Comparison of ENCODE assay signal across 9 mouse cellular contexts in genomic region chr7:141222696-141223215, GRCm38 (mm10). TPM values are rescaled to one million over a fixed set of nuclear protein-coding genes. Genes with fewer than 3 reads are reported as not detected.
DNase-seq lines count a peak whose midpoint lies in the region; ATAC-seq lines count a peak whose summit lies in the region.
"Had no signal": no experiment of that assay in that cellular context is flagged by ENCODE, and none has a peak within 500 bp of the region (broad histone marks: within the 10 kb centered on the region; RNA-seq: fewer than 3 reads in every experiment).

No protein-coding gene starts in this region.

- no peak overlapping the region for H3K4me3 ChIP-seq in heart, embryonic 10.5 days
- no peak overlapping the region for H3K4me3 ChIP-seq in forebrain, embryonic 15.5 days
- no peak overlapping the region for H3K4me3 ChIP-seq in liver, embryonic 15.5 days (replicated peaks)

- H3K9me3 ChIP-seq in heart, embryonic 10.5 days: no peaks in the 10 kb centered on the region
- no peaks in the 10 kb centered on the region for H3K9me3 ChIP-seq in forebrain, embryonic 15.5 days
- H3K9me3 ChIP-seq in liver, embryonic 15.5 days (replicated peaks): no peaks in the 10 kb centered on the region

- no peak for ATAC-seq in forebrain, embryonic 15.5 days (replicated peaks)
- ATAC-seq in liver, embryonic 15.5 days (ENCODE audit: insufficient read depth): no peak

- H3K9ac ChIP-seq in forebrain, embryonic 15.5 days (replicated peaks): no peak overlapping the region
- peak overlapping the region; percentile 64; the same call in 1 of the 2 replicates for H3K9ac ChIP-seq in liver, embryonic 15.5 days

- intact Hi-C loops in heart, postnatal 10 days (cut with DNase I): no loop called here

- H3K36me3 ChIP-seq in heart, embryonic 10.5 days: peaks cover 17% of the 10 kb centered on the region
- no peaks in the 10 kb centered on the region; the same call in 1 of the 2 replicates for H3K36me3 ChIP-seq in forebrain, embryonic 15.5 days
- peaks cover 28% of the 10 kb centered on the region for H3K36me3 ChIP-seq in liver, embryonic 15.5 days (replicated peaks)

- DNase-seq in heart, embryonic 10.5 days (ENCODE audit: low spot score): no peak
- no peak for DNase-seq in heart, postnatal 10 days
- peak; percentile 14 for DNase-seq in A20 (ENCODE audit: low read depth, low spot score)
- DNase-seq in thymus, postnatal 10 days (ENCODE audit: low spot score in 2 of 2): no peak
- no peak for DNase-seq in cerebellum, adult 9-11 months
- no peak for DNase-seq in gastrocnemius, postnatal 25 days
- DNase-seq: adrenal gland, adult 8-10 months had no signal

- H3K4me2 ChIP-seq in forebrain, embryonic 15.5 days (replicated peaks): peak overlapping the region; percentile 51
- peak overlapping the region; percentile 98 for H3K4me2 ChIP-seq in liver, embryonic 15.5 days

- H3K27ac ChIP-seq in heart, embryonic 10.5 days: peak overlapping the region; percentile 96
- H3K27ac ChIP-seq in forebrain, embryonic 15.5 days (replicated peaks): no peak overlapping the region
- H3K27ac ChIP-seq in liver, embryonic 15.5 days (replicated peaks): peak overlapping the region; percentile 92

- no peaks in the 10 kb centered on the region for H3K27me3 ChIP-seq in heart, embryonic 10.5 days (ENCODE audit: insufficient read depth, poor library complexity, severe bottlenecking)
- H3K27me3 ChIP-seq in forebrain, embryonic 15.5 days: no peaks in the 10 kb centered on the region
- no peaks in the 10 kb centered on the region for H3K27me3 ChIP-seq in liver, embryonic 15.5 days

- peaks cover 34% of the 10 kb centered on the region for H3K4me1 ChIP-seq in heart, embryonic 10.5 days
- peaks cover 19% of the 10 kb centered on the region for H3K4me1 ChIP-seq in forebrain, embryonic 15.5 days
- H3K4me1 ChIP-seq in liver, embryonic 15.5 days (replicated peaks): peaks cover 54% of the 10 kb centered on the region

- 87% methylated on average over 4 of the region's 4 CpGs for WGBS in heart, embryonic 10.5 days
- WGBS in forebrain, embryonic 15.5 days: 95% methylated on average over 4 of the region's 4 CpGs
- WGBS in liver, embryonic 15.5 days (ENCODE audit: insufficient replicate concordance): 77% methylated on average over 4 of the region's 4 CpGs

RNA-seq across cellular contexts. Expression of gene Phrf1, which starts 5.8 kb away (rescaled TPM):
- 73.5 and 84.7 TPM in 2 replicates for polyA plus RNA-seq in heart, embryonic 10.5 days (2016; fragmentation: Nextera tagmentation; extraction: Ambion mirVana)
- 10 to 100 TPM; 46.1 to 47.4 TPM for total RNA-seq in heart, postnatal 10 days (2021)
- 80.2 and 81.8 TPM in 2 replicates for polyA plus RNA-seq in forebrain, embryonic 15.5 days (2015; fragmentation: Nextera tagmentation; extraction: Ambion mirVana)
- polyA plus RNA-seq in liver, embryonic 15.5 days (2015; fragmentation: Nextera tagmentation; extraction: Ambion mirVana): 26.7 and 32.6 TPM in 2 replicates
- total RNA-seq in gastrocnemius, postnatal 25 days (2021): 10 to 100 TPM; 17.3 to 21.4 TPM

RNA-seq across cellular contexts. Expression of gene Rassf7, which starts 7.1 kb away (rescaled TPM):
- polyA plus RNA-seq in heart, embryonic 10.5 days (2016; fragmentation: Nextera tagmentation; extraction: Ambion mirVana): 22.6 and 41.4 TPM in 2 replicates
- total RNA-seq in heart, postnatal 10 days (2021): 1 to 10 TPM; 1.9 to 4.9 TPM
- 24.6 and 26.9 TPM in 2 replicates for polyA plus RNA-seq in forebrain, embryonic 15.5 days (2015; fragmentation: Nextera tagmentation; extraction: Ambion mirVana)
- 27.3 and 33.4 TPM in 2 replicates for polyA plus RNA-seq in liver, embryonic 15.5 days (2015; fragmentation: Nextera tagmentation; extraction: Ambion mirVana)
- total RNA-seq in gastrocnemius, postnatal 25 days (2021): 1 to 10 TPM in 1 of 2 experiments, under 1 TPM in 1; 0.38 to 1.1 TPM

RNA-seq across cellular contexts. Expression of gene Lmntd2, which starts 8.9 kb away (rescaled TPM):
- 1.4 and 2.1 TPM in 2 replicates for polyA plus RNA-seq in heart, embryonic 10.5 days (2016; fragmentation: Nextera tagmentation; extraction: Ambion mirVana)
- total RNA-seq in heart, postnatal 10 days (2021): not detected
- 0.75 and 1.4 TPM in 2 replicates for polyA plus RNA-seq in forebrain, embryonic 15.5 days (2015; fragmentation: Nextera tagmentation; extraction: Ambion mirVana)
- 0.60 and 0.91 TPM in 2 replicates for polyA plus RNA-seq in liver, embryonic 15.5 days (2015; fragmentation: Nextera tagmentation; extraction: Ambion mirVana)
- not detected for total RNA-seq in gastrocnemius, postnatal 25 days (2021)

RNA-seq across cellular contexts. Expression of gene Lrrc56, which starts 28.8 kb away (rescaled TPM):
- 3.3 and 6.7 TPM in 2 replicates for polyA plus RNA-seq in heart, embryonic 10.5 days (2016; fragmentation: Nextera tagmentation; extraction: Ambion mirVana)
- total RNA-seq in heart, postnatal 10 days (2021): 1 to 10 TPM; 3.3 to 4.0 TPM
- 10.3 and 12.7 TPM in 2 replicates for polyA plus RNA-seq in forebrain, embryonic 15.5 days (2015; fragmentation: Nextera tagmentation; extraction: Ambion mirVana)
- polyA plus RNA-seq in liver, embryonic 15.5 days (2015; fragmentation: Nextera tagmentation; extraction: Ambion mirVana): 11.0 and 12.1 TPM in 2 replicates
- total RNA-seq in gastrocnemius, postnatal 25 days (2021): 1 to 10 TPM; 1.4 to 2.5 TPM

RNA-seq across cellular contexts. Expression of gene Hras, which starts 29.0 kb away (rescaled TPM):
- 89.6 and 92.6 TPM in 2 replicates for polyA plus RNA-seq in heart, embryonic 10.5 days (2016; fragmentation: Nextera tagmentation; extraction: Ambion mirVana)
- 100 to 1,000 TPM; 102 to 114 TPM for total RNA-seq in heart, postnatal 10 days (2021)
- 126 and 127 TPM in 2 replicates for polyA plus RNA-seq in forebrain, embryonic 15.5 days (2015; fragmentation: Nextera tagmentation; extraction: Ambion mirVana)
- 83.0 and 98.2 TPM in 2 replicates for polyA plus RNA-seq in liver, embryonic 15.5 days (2015; fragmentation: Nextera tagmentation; extraction: Ambion mirVana)
- 100 to 1,000 TPM; 150 TPM for total RNA-seq in gastrocnemius, postnatal 25 days (2021)
